Mouse (Mus musculus) liver, embryonic 16.5 days (tissue): ENCODE measurements around the gene Kng1. TPM values are rescaled to one million over a fixed set of nuclear protein-coding genes. Genes with fewer than 3 reads are reported as not detected.

Experiments
- ATAC-seq: fragments of 200-750 bp; cut with Nextera tagmentation; 2 replicates; pipeline ENCODE4 v1.8.0; 2017; ENCODE audit warnings: low read depth, mild to moderate bottlenecking, moderate number of reproducible peaks, moderate library complexity
- H3K27ac ChIP-seq: fragments of 300-500 bp; sonication (generic); 2 replicates; pipeline ENCODE4 v1.5.1; 2014; ENCODE audit warnings: mild to moderate bottlenecking, low read length
- H3K27me3 ChIP-seq: fragments of 300-500 bp; sonication (generic); 2 replicates; pipeline ENCODE4 v1.6.1; 2014; ENCODE audit warnings: low read depth, low read length, mixed read lengths; ENCODE audit not compliant: control insufficient read depth, insufficient read depth
- H3K36me3 ChIP-seq: fragments of 300-500 bp; sonication (generic); 2 replicates; pipeline ENCODE4 v1.6.1; 2014; ENCODE audit warnings: mild to moderate bottlenecking; ENCODE audit not compliant: control insufficient read depth, insufficient read depth
- H3K4me1 ChIP-seq: fragments of 300-500 bp; sonication (generic); 2 replicates; pipeline ENCODE4 v1.6.1; 2014; ENCODE audit warnings: low read depth, low read length, mixed read lengths; ENCODE audit not compliant: control insufficient read depth
- H3K4me2 ChIP-seq: fragments of 300-500 bp; sonication (generic); 2 replicates; pipeline ENCODE4 v1.6.1; 2014; ENCODE audit warnings: low read depth, low read length, mixed read lengths
- H3K4me3 ChIP-seq: fragments of 300-500 bp; sonication (generic); 2 replicates; pipeline ENCODE4 v1.5.1; 2014; ENCODE audit warnings: low read depth, mild to moderate bottlenecking, low read length
- H3K9ac ChIP-seq: fragments of 300-500 bp; sonication (generic); 2 replicates; pipeline ENCODE4 v1.6.1; 2014; ENCODE audit warnings: low read depth, low read length
- H3K9me3 ChIP-seq: fragments of 300-500 bp; sonication (generic); replicated peaks from 2 replicates; pipeline ENCODE4 v1.6.1; 2016; ENCODE audit warnings: low read length; ENCODE audit not compliant: control insufficient read depth
- WGBS: fragments of 180-500 bp; shearing (Covaris S2); extraction: QIAGEN DNeasy Blood & Tissue Kit; methylation state at CpG from one replicate; pipeline ENCODE4 v1.1.7; 2014; ENCODE audit not compliant: insufficient replicate concordance; 5-methylcytosine and 5-hydroxymethylcytosine counted together
- polyA plus RNA-seq: library from polyadenylated mRNA; unstranded; fragments of >200 nt; fragmentation: Nextera tagmentation; extraction: Ambion mirVana; gene quantifications from 2 replicates; pipeline ENCODE4 v1.2.1, GENCODE M21; 2015

The Kng1 gene
- polyA plus RNA-seq, 1 experiment from 2014 or later, result 1,294 TPM

DNA sequence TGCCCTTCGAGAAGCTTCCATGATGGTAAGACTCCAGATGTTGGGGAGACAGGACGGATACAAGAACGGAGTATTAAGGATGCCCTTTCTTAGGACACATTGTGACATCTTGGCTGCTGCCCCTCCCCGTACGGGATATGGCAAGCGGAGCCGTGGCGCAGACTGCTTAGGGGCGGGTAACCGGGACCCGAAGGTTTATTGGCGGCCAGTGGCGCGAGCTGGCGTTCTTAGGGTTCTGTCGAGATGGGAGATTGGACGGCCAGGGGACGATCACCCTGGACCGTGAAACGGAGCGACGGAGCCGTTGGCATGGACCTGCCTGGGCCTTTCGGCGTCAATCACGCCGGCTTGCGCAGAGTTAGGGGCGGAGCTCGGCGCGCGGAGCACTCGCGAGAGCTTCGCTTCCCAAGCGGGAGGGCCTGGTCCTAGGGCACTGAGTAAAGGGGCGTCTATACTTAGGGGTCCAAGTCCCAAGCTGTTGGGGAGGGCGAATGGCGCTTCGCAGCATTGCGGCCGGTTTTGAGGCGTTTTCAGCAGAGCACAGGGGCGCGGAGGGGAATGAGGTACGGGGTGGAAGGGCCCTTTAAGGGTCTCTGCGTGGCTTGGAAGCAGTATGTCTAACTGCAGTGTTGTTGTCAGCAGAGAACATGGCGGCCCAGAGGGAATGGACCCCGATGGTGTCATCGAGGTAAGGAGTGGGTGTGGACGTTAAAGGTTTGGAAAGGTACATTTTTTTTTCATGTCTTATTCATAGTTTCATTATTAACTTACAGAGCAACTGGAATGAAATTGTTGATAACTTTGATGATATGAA, 50.5 kb downstream of the Kng1 start:
- Histone ChIP-seq H3K9me3 (no peaks in the 10 kb centered on the region), H3K36me3 (peaks cover 40% of the 10 kb centered on the region), H3K27ac (peak overlapping the region; percentile 96), H3K4me2 (peak overlapping the region; percentile 85), H3K4me1 (peaks cover 15% of the 10 kb centered on the region), H3K4me3 (peak overlapping the region; percentile 94), H3K27me3 (no peaks in the 10 kb centered on the region), H3K9ac (peak overlapping the region; percentile 97)
- ATAC-seq, result peak; percentile 71
- WGBS, result under 1% methylated on average over 52 of the region's 52 CpGs

DNA sequence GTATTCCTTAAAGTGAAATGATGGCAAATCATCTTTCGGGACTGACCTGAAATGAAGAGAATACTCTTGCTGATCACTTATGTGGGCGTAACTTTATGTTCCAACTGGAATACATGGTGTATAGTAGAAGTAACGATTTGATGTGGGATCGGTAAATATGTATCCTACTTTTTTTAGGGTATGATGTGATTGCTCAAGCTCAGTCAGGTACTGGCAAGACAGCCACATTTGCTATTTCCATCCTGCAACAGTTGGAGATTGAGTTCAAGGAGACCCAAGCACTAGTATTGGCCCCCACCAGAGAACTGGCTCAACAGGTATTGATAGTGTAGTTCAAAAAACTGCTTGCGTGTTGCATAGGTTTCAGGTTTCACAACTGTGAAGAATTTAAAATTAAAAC, 51.3 kb downstream of the Kng1 start:
- Histone ChIP-seq H3K27ac (peak overlapping the region; percentile 96), H3K4me2 (peak overlapping the region; percentile 85), H3K27me3 (no peaks in the 10 kb centered on the region), H3K9ac (peak overlapping the region; percentile 97), H3K4me1 (peaks cover 12% of the 10 kb centered on the region), H3K36me3 (peaks cover 42% of the 10 kb centered on the region), H3K9me3 (no peaks in the 10 kb centered on the region), H3K4me3 (peak overlapping the region; percentile 94)
- no peak for ATAC-seq
- 2% methylated on average over 5 of the region's 5 CpGs for WGBS

DNA sequence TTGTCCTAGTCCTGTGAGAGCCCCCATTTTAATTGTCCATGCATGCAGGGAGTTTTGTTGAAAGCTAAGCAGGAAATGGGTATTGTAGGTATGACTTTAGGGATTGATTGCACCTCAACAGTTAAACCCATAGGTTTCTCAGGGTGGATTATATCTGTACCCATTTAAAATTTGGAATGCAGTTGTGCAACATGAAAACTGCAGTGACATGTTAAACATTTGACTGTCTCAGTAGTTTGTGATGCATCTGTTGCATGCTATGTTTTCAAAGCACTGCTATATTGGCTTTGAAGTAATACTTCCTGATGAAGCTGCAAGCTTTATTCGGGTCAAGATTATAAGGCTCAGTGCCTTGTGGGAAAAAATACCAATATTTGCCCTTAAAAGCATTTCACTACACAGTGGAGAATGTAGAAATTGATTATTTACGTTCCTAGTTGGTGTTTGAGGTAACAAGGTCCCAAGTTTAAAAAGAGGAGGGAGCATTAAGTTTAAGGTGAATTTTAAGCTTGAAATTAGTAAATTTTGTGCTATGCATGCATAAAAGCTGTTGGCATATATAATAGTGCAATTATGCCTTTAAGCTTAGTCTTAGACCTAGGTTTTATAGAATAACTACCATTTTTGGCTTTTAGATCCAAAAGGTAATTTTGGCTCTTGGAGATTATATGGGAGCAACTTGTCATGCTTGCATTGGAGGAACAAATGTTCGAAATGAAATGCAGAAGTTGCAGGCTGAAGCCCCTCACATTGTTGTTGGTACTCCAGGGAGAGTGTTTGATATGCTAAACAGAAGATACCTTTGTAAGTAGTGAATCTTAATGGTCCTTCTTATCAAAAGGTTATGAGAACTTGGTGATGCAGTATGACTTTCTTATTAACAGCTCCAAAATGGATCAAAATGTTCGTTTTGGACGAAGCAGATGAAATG, 52.0 kb downstream of the Kng1 start:
- H3K9me3 ChIP-seq, result no peaks in the 10 kb centered on the region
- ATAC-seq, result no peak

DNA sequence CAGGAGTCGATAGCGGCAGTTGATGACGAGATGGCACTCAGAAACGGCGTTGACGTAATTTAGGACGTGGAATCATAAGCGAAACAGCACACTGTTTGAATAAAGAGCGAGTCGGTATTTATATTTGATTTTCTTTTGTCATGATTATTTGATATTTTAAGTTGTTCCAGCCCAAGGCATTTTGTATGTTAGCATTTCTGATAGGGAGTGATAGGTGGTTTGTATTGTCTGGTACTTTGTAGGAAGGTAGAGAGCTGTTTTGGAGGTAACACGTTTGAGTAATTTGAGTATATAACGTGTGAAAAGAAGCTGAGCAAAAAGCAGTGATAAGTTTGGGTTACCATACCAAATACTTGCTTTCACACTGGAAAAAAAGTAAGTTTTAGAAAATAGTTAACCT, 54.7 kb downstream of the Kng1 start:
- H3K9ac ChIP-seq, result no peak overlapping the region
- H3K4me3 ChIP-seq, result no peak overlapping the region
- H3K27ac ChIP-seq, result no peak overlapping the region
- peaks cover 62% of the 10 kb centered on the region for H3K36me3 ChIP-seq
- 79% methylated on average over 12 of the region's 12 CpGs for WGBS
- ATAC-seq, result no peak
- no peaks in the 10 kb centered on the region for H3K27me3 ChIP-seq
- no peaks in the 10 kb centered on the region for H3K9me3 ChIP-seq
- no peak overlapping the region for H3K4me2 ChIP-seq
- H3K4me1 ChIP-seq, result peaks cover 7% of the 10 kb centered on the region

More for the DNA sequence above, 52.0 kb downstream of the Kng1 start:
- Histone ChIP-seq H3K4me1 (peaks cover 12% of the 10 kb centered on the region), H3K27me3 (no peaks in the 10 kb centered on the region), H3K9ac (peak overlapping the region; percentile 97), H3K36me3 (peaks cover 49% of the 10 kb centered on the region), H3K27ac (peak overlapping the region; percentile 96), H3K4me3 (peak overlapping the region; percentile 94), H3K4me2 (peak overlapping the region; percentile 85)
- WGBS, result 36% methylated on average over 5 of the region's 5 CpGs

DNA sequence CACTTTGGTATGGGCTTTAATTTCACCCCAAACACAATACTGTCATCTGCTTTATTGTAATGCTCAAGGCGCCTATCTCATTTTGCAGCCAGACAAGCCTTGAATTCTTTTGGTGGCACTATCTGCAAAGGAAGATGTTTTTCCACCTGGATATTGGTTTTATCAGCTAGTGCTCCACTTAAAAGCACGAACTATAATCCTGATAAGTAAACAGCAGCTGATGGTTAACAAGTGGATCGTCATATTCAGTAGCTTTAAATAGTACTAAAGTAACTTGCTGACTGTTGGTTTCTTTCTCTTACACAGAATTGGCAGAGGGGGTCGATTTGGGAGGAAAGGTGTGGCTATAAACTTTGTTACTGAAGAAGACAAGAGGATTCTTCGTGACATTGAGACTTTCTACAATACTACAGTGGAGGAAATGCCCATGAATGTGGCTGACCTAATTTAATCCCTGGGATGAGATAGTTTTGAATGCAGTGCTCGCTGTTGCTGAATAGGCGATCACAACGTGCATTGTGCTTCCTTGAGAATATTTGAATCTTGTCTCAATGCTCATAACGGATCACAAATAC, 55.3 kb downstream of the Kng1 start:
- ATAC-seq, result no peak
- Histone ChIP-seq H3K36me3 (peaks cover 64% of the 10 kb centered on the region), H3K27me3 (no peaks in the 10 kb centered on the region), H3K9me3 (no peaks in the 10 kb centered on the region), H3K9ac (no peak overlapping the region), H3K4me1 (peaks cover 7% of the 10 kb centered on the region), H3K4me3 (no peak overlapping the region), H3K27ac (peak overlapping the region; percentile 24; the same call in 1 of the 2 replicates), H3K4me2 (no peak overlapping the region)
- 38% methylated on average over 9 of the region's 9 CpGs for WGBS

DNA sequence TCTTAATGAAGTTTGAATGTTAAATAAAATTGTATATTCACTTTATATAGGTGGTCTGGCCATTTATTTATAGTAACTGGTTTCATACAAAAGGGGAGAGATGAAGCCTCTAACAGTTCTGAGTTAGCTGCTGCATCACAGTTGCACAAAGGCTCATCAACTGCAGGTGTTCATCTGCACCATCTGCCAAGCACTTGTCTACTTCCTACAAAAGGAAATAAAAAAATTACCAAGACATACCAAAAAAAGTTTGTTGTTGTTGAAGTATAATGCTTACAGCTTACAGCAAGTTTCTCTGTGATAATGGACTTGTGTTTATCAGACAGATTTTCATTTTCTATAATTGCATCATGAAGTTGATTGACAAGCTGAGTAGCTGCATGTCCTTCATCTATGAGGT, 56.2 kb downstream of the Kng1 start:
- Histone ChIP-seq H3K4me3 (no peak overlapping the region), H3K4me2 (no peak overlapping the region), H3K9ac (no peak overlapping the region), H3K4me1 (peaks cover 7% of the 10 kb centered on the region), H3K27ac (no peak overlapping the region), H3K36me3 (peaks cover 63% of the 10 kb centered on the region), H3K9me3 (no peaks in the 10 kb centered on the region), H3K27me3 (no peaks in the 10 kb centered on the region)
- ATAC-seq, result no peak

DNA sequence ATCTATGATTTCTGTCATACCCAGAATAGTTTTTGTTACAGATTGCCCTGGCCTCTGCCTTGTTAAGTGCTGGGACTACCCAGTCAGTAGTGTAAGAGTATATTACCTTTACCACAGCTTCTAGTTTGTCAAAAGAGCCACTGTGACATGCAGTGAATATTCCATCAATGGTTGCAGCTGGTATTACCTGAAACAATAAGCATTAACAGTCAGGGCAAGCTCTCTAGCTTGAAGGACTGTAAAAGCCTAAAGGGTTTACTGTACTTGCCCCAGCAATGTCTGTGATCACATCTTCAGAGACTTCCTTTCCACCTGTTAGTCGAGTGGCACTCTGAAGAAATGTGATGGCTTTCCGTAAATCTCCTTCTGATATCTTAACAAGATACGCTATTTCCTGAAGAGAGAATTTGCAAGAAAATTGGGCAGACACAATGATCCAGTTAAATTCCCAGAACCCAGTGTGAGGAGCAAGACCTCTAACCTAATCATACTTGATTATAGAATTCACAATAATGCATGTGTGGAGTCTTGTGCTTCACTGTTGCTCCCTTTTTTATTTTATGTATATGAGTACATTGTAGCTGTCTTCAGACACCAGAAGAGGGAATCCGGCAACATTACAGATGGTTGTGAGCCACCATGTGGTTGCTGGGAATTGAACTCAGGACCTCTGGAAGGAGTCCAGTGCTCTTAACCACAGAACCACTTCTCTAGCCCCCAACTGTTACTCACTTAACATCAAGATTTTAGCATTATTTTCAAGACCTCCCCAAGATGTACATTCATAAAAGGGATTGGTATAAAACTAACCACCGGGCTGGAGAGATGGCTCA, 56.9 kb downstream of the Kng1 start:
- Histone ChIP-seq H3K4me1 (peaks cover 3% of the 10 kb centered on the region), H3K27me3 (no peaks in the 10 kb centered on the region), H3K4me3 (no peak overlapping the region), H3K9me3 (no peaks in the 10 kb centered on the region), H3K27ac (no peak overlapping the region), H3K4me2 (no peak overlapping the region), H3K36me3 (peaks cover 62% of the 10 kb centered on the region), H3K9ac (no peak overlapping the region)
- ATAC-seq, result no peak
- WGBS, result 51% methylated on average over 5 of the region's 5 CpGs

DNA sequence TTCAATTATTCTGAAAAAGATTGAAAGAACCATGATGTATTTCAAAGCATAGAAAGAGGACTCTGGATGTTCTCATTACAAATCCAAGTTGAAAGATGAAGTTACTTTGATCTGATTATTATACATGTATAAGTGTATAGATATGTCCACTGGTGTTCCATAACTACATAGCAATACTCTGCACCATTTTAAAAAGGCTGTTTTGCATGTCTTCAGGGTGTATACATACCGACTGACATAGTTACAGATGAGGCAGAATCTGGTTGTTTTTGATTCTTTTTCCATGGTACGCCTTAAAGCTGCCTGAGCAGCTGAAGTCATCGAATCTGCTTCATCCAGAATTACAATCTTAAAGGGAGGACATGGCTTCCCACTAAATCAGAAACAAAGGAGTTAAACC, 57.8 kb downstream of the Kng1 start:
- no peak overlapping the region for H3K4me2 ChIP-seq
- 76% methylated on average over 3 of the region's 3 CpGs for WGBS
- no peak overlapping the region for H3K9ac ChIP-seq
- H3K27me3 ChIP-seq, result no peaks in the 10 kb centered on the region
- ATAC-seq, result no peak
- H3K4me1 ChIP-seq, result no peaks in the 10 kb centered on the region; the same call in 1 of the 2 replicates
- no peak overlapping the region for H3K4me3 ChIP-seq
- peaks cover 59% of the 10 kb centered on the region for H3K36me3 ChIP-seq
- H3K27ac ChIP-seq, result no peak overlapping the region
- no peaks in the 10 kb centered on the region for H3K9me3 ChIP-seq
